Mouse (Mus musculus) cerebellum, adult 2 months (tissue): ENCODE data around the gene Epgn. TPM values are rescaled to one million over a fixed set of nuclear protein-coding genes. Genes with fewer than 3 reads are reported as not detected.

Experiments used
- DNase-seq, 2 experiments: peaks; one replicate each; pipeline ENCODE4 v3.0.0; 2021
- H3K27ac ChIP-seq: fragments of 200-500 bp; 2 replicates; pipeline ENCODE4 v1.5.1; 2012; ENCODE audit warnings: low read length, control low read depth, inconsistent platforms; ENCODE audit not compliant: insufficient read depth
- H3K27me3 ChIP-seq: fragments of 200-500 bp; 2 replicates; pipeline ENCODE4 v1.6.1; 2012; ENCODE audit warnings: inconsistent platforms, mild to moderate bottlenecking, low read length, moderate library complexity; ENCODE audit not compliant: control insufficient read depth, insufficient read depth
- H3K4me1 ChIP-seq: fragments of 200-500 bp; 2 replicates; pipeline ENCODE4 v1.6.1; 2011; ENCODE audit warnings: low read length; ENCODE audit not compliant: control insufficient read depth, insufficient read depth
- H3K4me3 ChIP-seq: fragments of 200-500 bp; replicated peaks from 2 replicates; pipeline ENCODE3; 2011; ENCODE audit warnings: mild to moderate bottlenecking, low read depth, low read length, control low read depth; ENCODE audit not compliant: insufficient read depth
- CTCF ChIP-seq: fragments of 200-500 bp; IDR thresholded peaks from 2 replicates; pipeline ENCODE4 v1.5.1; 2011; ENCODE audit warnings: low read depth, mild to moderate bottlenecking, control low read depth, low read length, moderate library complexity, borderline replicate concordance; ENCODE audit not compliant: insufficient read depth
- POLR2A ChIP-seq: fragments of 200-500 bp; IDR thresholded peaks from 2 replicates; pipeline ENCODE4 v1.6.1; 2011; ENCODE audit warnings: low read length, control low read depth, borderline replicate concordance; ENCODE audit not compliant: insufficient read depth
- WGBS: fragments of 180-500 bp; shearing (Covaris S2); methylation state at CpG from one replicate; pipeline ENCODE4 v1.1.7; 2018; 5-methylcytosine and 5-hydroxymethylcytosine counted together
- polyA plus RNA-seq: library from polyadenylated mRNA; depleted of rRNA; stranded (reverse); fragments of >200 nt; gene quantifications from 2 replicates; pipeline ENCODE4 v1.2.3, GENCODE M21; 2012

Epgn gene
- polyA plus RNA-seq, 1 experiment: 0.11 TPM

- 90% methylated on average over 1 of the region's 1 CpGs for WGBS
- H3K4me3 ChIP-seq: no peak overlapping the region
Observed at GRCm38 (mm10) chr5:91027840-91028239, 576 bp downstream of the Epgn start.

GRCm38 (mm10) chr5:91030629-91031028, 3.4 kb downstream of the Epgn start:
- no peak overlapping the region for H3K4me3 ChIP-seq
- no peak for DNase-seq
- no peak overlapping the region for H3K27ac ChIP-seq
- no peaks in the 10 kb centered on the region for H3K4me1 ChIP-seq
- TF ChIP-seq POLR2A (no peak), CTCF (no peak)
- no peaks in the 10 kb centered on the region for H3K27me3 ChIP-seq
- WGBS: 86% methylated on average over 2 of the region's 2 CpGs

More at GRCm38 (mm10) chr5:91027840-91028239, 576 bp downstream of the Epgn start:
- Histone ChIP-seq H3K4me1 (no peaks in the 10 kb centered on the region), H3K27ac (no peak overlapping the region), H3K27me3 (no peaks in the 10 kb centered on the region)
- no peak for DNase-seq
- no peak for TF ChIP-seq CTCF
- no peak for TF ChIP-seq POLR2A

DNA sequence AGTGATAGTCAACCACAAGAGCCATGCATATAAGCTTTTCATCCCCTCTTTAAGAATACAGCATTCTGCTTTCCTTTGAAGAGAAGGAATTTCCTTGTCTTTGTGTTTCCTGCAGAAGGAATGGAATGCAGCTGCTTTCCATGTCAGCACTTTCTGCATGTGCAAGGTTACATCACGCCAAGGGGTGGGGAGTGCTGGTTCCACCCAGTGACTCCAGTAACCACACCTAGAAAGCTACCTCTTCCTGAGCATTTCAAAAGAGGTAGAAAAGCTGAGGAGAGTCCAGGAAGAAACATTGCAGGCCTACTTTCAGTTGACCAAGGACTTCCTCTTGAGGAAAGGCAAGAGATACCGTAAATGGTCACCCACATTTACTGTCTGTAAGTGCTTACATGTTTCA, 8.1 kb downstream of the Epgn start:
- no peaks in the 10 kb centered on the region for H3K4me1 ChIP-seq
- no peak for TF ChIP-seq CTCF
- TF ChIP-seq POLR2A: no peak
- no peak for DNase-seq
- WGBS: 92% methylated on average over 2 of the region's 2 CpGs
- H3K27me3 ChIP-seq: no peaks in the 10 kb centered on the region
- H3K27ac ChIP-seq: no peak overlapping the region
- H3K4me3 ChIP-seq: no peak overlapping the region

DNA sequence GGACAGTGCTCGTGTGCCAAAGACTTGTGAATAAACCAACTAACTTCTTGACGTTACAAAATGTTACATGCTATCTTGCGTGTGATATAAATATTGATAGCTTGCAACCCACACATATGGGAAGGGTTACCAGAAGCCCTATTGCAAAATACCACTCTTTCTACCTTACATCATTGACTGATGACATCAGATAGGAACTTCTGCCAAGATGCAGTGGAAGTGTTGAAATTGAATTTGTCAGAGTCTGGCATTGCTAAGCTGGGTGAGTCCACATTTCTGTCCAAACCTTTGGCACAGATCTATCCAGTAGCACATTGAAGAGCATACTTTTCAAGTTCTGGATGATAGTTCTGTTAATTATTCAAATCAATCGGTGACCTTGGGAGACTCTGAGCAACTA, 9.4 kb downstream of the Epgn start:
- Histone ChIP-seq H3K27ac (no peak overlapping the region), H3K27me3 (no peaks in the 10 kb centered on the region), H3K4me1 (no peaks in the 10 kb centered on the region), H3K4me3 (no peak overlapping the region)
- no peak for DNase-seq
- TF ChIP-seq POLR2A (no peak), CTCF (no peak)
- 94% methylated on average over 4 of the region's 4 CpGs for WGBS

GRCm38 (mm10) chr5:91037756-91038155, 10.5 kb downstream of the Epgn start:
- no peak overlapping the region for H3K4me3 ChIP-seq
- H3K4me1 ChIP-seq: no peaks in the 10 kb centered on the region
- no peaks in the 10 kb centered on the region for H3K27me3 ChIP-seq
- no peak overlapping the region for H3K27ac ChIP-seq
- 30% methylated on average over 2 of the region's 2 CpGs for WGBS
- no peak for DNase-seq
- no peak for TF ChIP-seq POLR2A
- TF ChIP-seq CTCF: no peak

DNA sequence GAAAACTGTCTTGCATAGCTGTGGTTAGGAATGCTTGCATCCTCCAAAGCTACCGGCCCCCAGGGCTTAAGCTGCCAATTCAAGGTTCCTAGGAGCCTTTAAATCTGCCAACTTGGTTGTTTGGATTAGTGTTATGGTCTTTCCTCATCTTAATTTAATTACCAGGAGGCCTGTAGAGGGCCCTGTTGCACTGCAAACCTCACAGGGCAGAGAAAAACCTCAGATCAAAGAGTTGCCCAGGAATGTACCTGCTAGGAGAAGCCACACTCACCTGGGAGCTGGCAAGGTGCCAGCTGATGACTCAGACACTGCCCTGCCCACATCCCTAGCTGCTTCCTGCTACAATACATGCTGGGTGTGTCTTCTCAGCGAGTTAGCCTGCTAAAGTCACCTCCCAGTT, 11.3 kb downstream of the Epgn start:
- Histone ChIP-seq H3K4me3 (no peak overlapping the region), H3K4me1 (no peaks in the 10 kb centered on the region), H3K27ac (no peak overlapping the region), H3K27me3 (no peaks in the 10 kb centered on the region)
- DNase-seq: peak; percentile 12 to 18
- WGBS: 10% methylated on average over 2 of the region's 2 CpGs
- TF ChIP-seq CTCF (peak; percentile 16; the same call in 1 of the 2 replicates), POLR2A (no peak)

DNA sequence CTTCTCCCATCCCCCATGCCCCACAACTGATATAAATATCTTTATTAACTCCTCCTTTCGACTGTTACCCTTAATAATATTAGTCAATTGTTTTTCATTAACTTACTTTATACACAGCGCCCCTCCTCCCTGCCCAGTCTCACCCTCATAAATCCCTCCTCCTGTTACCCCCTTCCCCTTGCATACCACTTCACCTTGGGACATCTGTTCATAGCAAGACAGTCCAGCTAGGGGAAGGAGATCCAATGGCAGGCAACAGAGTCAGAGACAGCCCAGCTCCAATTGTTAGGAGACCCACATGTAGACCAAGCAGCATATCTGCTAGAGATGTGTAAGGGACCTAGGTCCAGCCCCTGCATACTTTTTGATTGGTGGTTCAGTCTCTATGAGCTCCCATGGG, 11.7 kb downstream of the Epgn start:
- TF ChIP-seq CTCF: no peak
- TF ChIP-seq POLR2A: no peak
- Histone ChIP-seq H3K4me1 (no peaks in the 10 kb centered on the region), H3K27ac (no peak overlapping the region), H3K4me3 (no peak overlapping the region), H3K27me3 (no peaks in the 10 kb centered on the region)
- WGBS: 84% methylated on average over 2 of the region's 2 CpGs
- no peak for DNase-seq

GRCm38 (mm10) chr5:91047987-91048386, 20.7 kb downstream of the Epgn start:
- Histone ChIP-seq H3K4me1 (no peaks in the 10 kb centered on the region), H3K27ac (no peak overlapping the region), H3K4me3 (no peak overlapping the region), H3K27me3 (no peaks in the 10 kb centered on the region)
- TF ChIP-seq CTCF (no peak), POLR2A (no peak)
- WGBS: 80% methylated on average over 6 of the region's 6 CpGs
- DNase-seq: no peak
